Mouse (Mus musculus) neural tube, embryonic 14.5 days (tissue): ENCODE data around the gene Hsd17b6. TPM values are rescaled to one million over a fixed set of nuclear protein-coding genes. Genes with fewer than 3 reads are reported as not detected.

Experiments
- ATAC-seq: fragments of 200-750 bp; cut with Nextera tagmentation; 2 replicates; pipeline ENCODE4 v1.8.0; 2017; ENCODE audit warnings: low read depth, mild to moderate bottlenecking, moderate TSS enrichment, moderate library complexity
- H3K27ac ChIP-seq: fragments of 300-500 bp; sonication (generic); 2 replicates; pipeline ENCODE4 v1.5.1; 2014; ENCODE audit warnings: low read depth, mild to moderate bottlenecking, control low read depth, low read length, moderate library complexity, mixed read lengths
- H3K27me3 ChIP-seq: fragments of 300-500 bp; sonication (generic); 2 replicates; pipeline ENCODE4 v1.6.1; 2014; ENCODE audit warnings: low read length; ENCODE audit not compliant: control insufficient read depth, insufficient read depth
- H3K36me3 ChIP-seq: fragments of 300-500 bp; sonication (generic); 2 replicates; pipeline ENCODE4 v1.6.1; 2014; ENCODE audit warnings: low read length, mixed read lengths; ENCODE audit not compliant: control insufficient read depth, insufficient read depth
- H3K4me1 ChIP-seq: fragments of 300-500 bp; sonication (generic); 2 replicates; pipeline ENCODE4 v1.6.1; 2014; ENCODE audit warnings: low read length; ENCODE audit not compliant: control insufficient read depth, insufficient read depth
- H3K4me2 ChIP-seq: fragments of 300-500 bp; sonication (generic); 2 replicates; pipeline ENCODE4 v1.6.1; 2014; ENCODE audit warnings: mild to moderate bottlenecking, low read depth, low read length, control low read depth
- H3K4me3 ChIP-seq: fragments of 300-500 bp; sonication (generic); 2 replicates; pipeline ENCODE4 v1.5.1; 2014; ENCODE audit warnings: low read depth, low read length, control low read depth, mixed read lengths
- H3K9ac ChIP-seq: fragments of 300-500 bp; sonication (generic); replicated peaks from 2 replicates; pipeline ENCODE4 v1.6.1; 2014; ENCODE audit warnings: low read depth, mild to moderate bottlenecking, control low read depth, low read length, mixed read lengths
- H3K9me3 ChIP-seq: fragments of 300-500 bp; sonication (generic); 2 replicates; pipeline ENCODE4 v1.6.1; 2016; ENCODE audit warnings: low read length; ENCODE audit not compliant: control insufficient read depth
- WGBS: fragments of 180-500 bp; shearing (Covaris S2); extraction: QIAGEN DNeasy Blood & Tissue Kit; methylation state at CpG from one replicate; pipeline ENCODE4 v1.1.7; 2014; 5-methylcytosine and 5-hydroxymethylcytosine counted together
- polyA plus RNA-seq: library from polyadenylated mRNA; unstranded; fragments of >200 nt; fragmentation: Nextera tagmentation; extraction: Ambion mirVana; gene quantifications from 2 replicates; pipeline ENCODE4 v1.2.1, GENCODE M21; 2014

The Hsd17b6 gene
- polyA plus RNA-seq, 1 experiment from 2014 or later = not detected

GRCm38 (mm10) chr10:128022196-128022595 lies 14.8 kb upstream of the Hsd17b6 start:
- no peaks in the 10 kb centered on the region for H3K9me3 ChIP-seq
- ATAC-seq = no peak
- 98% methylated on average over 5 of the region's 5 CpGs for WGBS
- no peak overlapping the region for H3K4me3 ChIP-seq
- no peak overlapping the region for H3K4me2 ChIP-seq
- no peaks in the 10 kb centered on the region for H3K4me1 ChIP-seq
- H3K9ac ChIP-seq = no peak overlapping the region
- H3K27ac ChIP-seq = no peak overlapping the region
- H3K36me3 ChIP-seq = peaks cover 15% of the 10 kb centered on the region; the same call in 1 of the 2 replicates
- no peaks in the 10 kb centered on the region for H3K27me3 ChIP-seq

DNA sequence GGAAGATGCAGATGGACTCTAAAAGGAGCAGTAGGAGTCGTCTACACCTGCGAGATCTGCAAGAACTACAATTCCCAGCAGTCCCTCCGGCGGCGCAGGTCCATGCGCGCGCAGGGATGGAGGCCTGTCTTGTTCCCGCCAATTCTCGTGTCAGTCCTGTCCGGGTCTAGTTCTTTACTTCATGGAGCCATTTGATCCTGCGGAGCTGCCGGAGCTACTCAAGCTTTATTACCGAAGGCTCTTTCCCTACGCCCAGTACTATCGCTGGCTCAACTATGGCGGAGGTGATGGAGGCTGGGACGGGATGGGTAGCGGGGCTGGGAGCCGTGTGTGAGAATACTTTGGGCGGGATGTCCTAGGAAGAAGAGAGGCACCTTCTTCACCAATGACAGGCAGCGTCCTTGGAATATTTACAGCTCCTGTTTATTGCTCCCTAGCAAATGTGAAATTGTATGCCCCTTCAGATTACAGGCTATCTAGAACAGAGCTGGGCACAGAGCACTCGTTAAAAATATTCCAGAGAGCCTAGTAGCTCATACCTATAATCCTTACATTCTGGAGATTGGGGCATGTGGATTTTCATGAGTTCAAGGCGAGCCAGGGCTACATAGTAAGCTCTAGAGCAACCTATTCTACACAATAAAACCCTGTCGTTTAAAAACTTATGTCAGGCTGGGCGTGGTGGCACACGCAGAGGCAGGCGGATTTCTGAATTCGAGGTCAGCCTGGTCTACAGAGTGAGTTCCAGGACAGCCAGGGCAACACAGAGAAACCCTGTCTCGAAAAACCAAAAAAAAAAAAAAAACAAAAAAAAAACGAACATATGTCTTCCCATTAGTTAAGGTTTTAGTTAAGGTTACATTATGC lies 7.9 kb upstream of the Hsd17b6 start, which contains the start of gene Prim1:
Gene Prim1, plus strand, starts transcription at position 101 of the 867 bp plus-strand sequence.
- Histone ChIP-seq H3K36me3 (no peaks in the 10 kb centered on the region), H3K4me1 (no peaks in the 10 kb centered on the region), H3K27ac (no peak within 1 kb of the TSS), H3K27me3 (no peaks in the 10 kb centered on the region), H3K4me2 (peak within 1 kb of the TSS; percentile 64), H3K4me3 (peak within 1 kb of the TSS; percentile 44), H3K9me3 (no peaks in the 10 kb centered on the region), H3K9ac (peak within 1 kb of the TSS; percentile 26; the same call in 1 of the 2 replicates)
- ATAC-seq = peak; percentile 97
- WGBS = 5% methylated on average over 31 of the region's 31 CpGs

GRCm38 (mm10) chr10:128009735-128010134 lies 2.3 kb upstream of the Hsd17b6 start:
- Histone ChIP-seq H3K27me3 (no peaks in the 10 kb centered on the region), H3K9me3 (no peaks in the 10 kb centered on the region), H3K4me1 (no peaks in the 10 kb centered on the region), H3K9ac (no peak overlapping the region), H3K36me3 (no peaks in the 10 kb centered on the region), H3K4me3 (no peak overlapping the region), H3K27ac (no peak overlapping the region), H3K4me2 (no peak overlapping the region)
- no peak for ATAC-seq
- 84% methylated on average over 5 of the region's 5 CpGs for WGBS

- Histone ChIP-seq H3K9me3 (no peaks in the 10 kb centered on the region), H3K27ac (no peak overlapping the region), H3K36me3 (no peaks in the 10 kb centered on the region), H3K27me3 (no peaks in the 10 kb centered on the region), H3K4me3 (no peak overlapping the region), H3K9ac (no peak overlapping the region), H3K4me2 (no peak overlapping the region), H3K4me1 (no peaks in the 10 kb centered on the region)
- ATAC-seq = peak; percentile 44
- WGBS = 14% methylated on average over 4 of the region's 4 CpGs
Measured at GRCm38 (mm10) chr10:128008207-128008889, 937 bp upstream of the Hsd17b6 start.

DNA sequence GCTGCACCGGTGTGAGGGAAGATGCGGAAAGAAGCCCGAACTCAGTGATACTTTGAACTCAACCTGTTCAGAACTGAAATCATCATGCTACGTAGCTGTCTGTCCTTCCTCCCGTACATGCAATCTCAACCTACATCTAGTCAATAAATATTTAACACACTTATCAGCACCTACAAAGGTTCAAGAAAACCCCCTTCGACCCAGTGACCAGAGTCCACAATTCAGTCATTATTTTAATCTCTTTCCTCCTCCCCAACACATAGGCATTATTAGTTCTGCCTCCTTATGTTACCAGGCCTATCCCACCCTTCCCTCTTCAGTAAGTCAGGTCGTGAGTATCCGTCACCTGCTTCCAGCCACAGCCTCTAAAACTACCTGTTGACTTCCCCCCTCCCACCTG lies 1.9 kb downstream of the Hsd17b6 start:
- no peak for ATAC-seq
- Histone ChIP-seq H3K36me3 (no peaks in the 10 kb centered on the region), H3K9me3 (no peaks in the 10 kb centered on the region), H3K4me2 (no peak overlapping the region), H3K27me3 (no peaks in the 10 kb centered on the region), H3K27ac (no peak overlapping the region), H3K4me3 (no peak overlapping the region), H3K4me1 (no peaks in the 10 kb centered on the region), H3K9ac (no peak overlapping the region)
- WGBS = 88% methylated on average over 8 of the region's 8 CpGs

DNA sequence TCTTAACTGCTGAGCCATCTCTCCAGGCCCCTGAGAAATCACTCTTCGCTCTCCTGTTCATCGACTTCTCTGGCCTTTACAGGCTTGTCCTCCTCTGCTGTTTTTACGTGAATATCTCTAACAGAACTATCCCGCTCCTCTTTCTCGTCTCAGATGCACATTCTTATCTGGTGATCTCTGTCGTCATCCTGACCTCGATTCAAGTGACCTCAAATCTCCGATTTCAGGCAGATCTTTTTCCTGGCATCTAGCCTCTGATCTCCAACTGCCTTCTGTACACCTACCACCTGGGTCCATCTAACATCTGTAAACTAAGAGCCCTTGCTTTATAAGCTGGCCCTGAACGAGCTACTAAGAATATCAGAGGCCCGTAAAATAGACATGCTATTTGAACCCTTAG lies 2.5 kb downstream of the Hsd17b6 start:
- Histone ChIP-seq H3K9me3 (no peaks in the 10 kb centered on the region), H3K27me3 (no peaks in the 10 kb centered on the region), H3K36me3 (no peaks in the 10 kb centered on the region), H3K4me3 (no peak overlapping the region), H3K4me2 (no peak overlapping the region), H3K27ac (no peak overlapping the region), H3K9ac (no peak overlapping the region), H3K4me1 (no peaks in the 10 kb centered on the region)
- 88% methylated on average over 10 of the region's 10 CpGs for WGBS
- no peak for ATAC-seq

- Histone ChIP-seq H3K36me3 (no peaks in the 10 kb centered on the region), H3K4me3 (no peak overlapping the region), H3K9ac (no peak overlapping the region), H3K9me3 (no peaks in the 10 kb centered on the region), H3K27ac (no peak overlapping the region), H3K4me1 (no peaks in the 10 kb centered on the region), H3K27me3 (no peaks in the 10 kb centered on the region), H3K4me2 (no peak overlapping the region)
- ATAC-seq = no peak
- WGBS = 87% methylated on average over 3 of the region's 3 CpGs
Measured at GRCm38 (mm10) chr10:128003281-128003801, 4.1 kb downstream of the Hsd17b6 start.

GRCm38 (mm10) chr10:127998260-127998659 lies 9.2 kb downstream of the Hsd17b6 start:
- H3K27ac ChIP-seq = no peak overlapping the region
- H3K4me3 ChIP-seq = no peak overlapping the region
- no peak for ATAC-seq
- H3K4me1 ChIP-seq = no peaks in the 10 kb centered on the region
- H3K9ac ChIP-seq = no peak overlapping the region
- WGBS = 98% methylated on average over 1 of the region's 1 CpGs
- no peaks in the 10 kb centered on the region for H3K36me3 ChIP-seq
- no peaks in the 10 kb centered on the region for H3K9me3 ChIP-seq
- H3K4me2 ChIP-seq = no peak overlapping the region
- H3K27me3 ChIP-seq = no peaks in the 10 kb centered on the region

- Histone ChIP-seq H3K4me3 (no peak overlapping the region), H3K4me1 (no peaks in the 10 kb centered on the region), H3K36me3 (no peaks in the 10 kb centered on the region), H3K9ac (no peak overlapping the region), H3K27me3 (no peaks in the 10 kb centered on the region), H3K27ac (no peak overlapping the region), H3K9me3 (no peaks in the 10 kb centered on the region), H3K4me2 (no peak overlapping the region)
- 98% methylated on average over 3 of the region's 3 CpGs for WGBS
- ATAC-seq = no peak
Measured at GRCm38 (mm10) chr10:127996690-127997089, 10.7 kb downstream of the Hsd17b6 start.
